Mouse (Mus musculus) kidney, postnatal 10 days (tissue): ENCODE data around the gene Rapgef6.
A peak's percentile ranks its signal among the peaks of the same experiment; 100 is the strongest.

ENCODE experiments used
- DNase-seq: peaks from one replicate; pipeline ENCODE4 v3.0.0; 2021; ENCODE audit warnings: mixed read lengths

Rapgef6 gene

DNA sequence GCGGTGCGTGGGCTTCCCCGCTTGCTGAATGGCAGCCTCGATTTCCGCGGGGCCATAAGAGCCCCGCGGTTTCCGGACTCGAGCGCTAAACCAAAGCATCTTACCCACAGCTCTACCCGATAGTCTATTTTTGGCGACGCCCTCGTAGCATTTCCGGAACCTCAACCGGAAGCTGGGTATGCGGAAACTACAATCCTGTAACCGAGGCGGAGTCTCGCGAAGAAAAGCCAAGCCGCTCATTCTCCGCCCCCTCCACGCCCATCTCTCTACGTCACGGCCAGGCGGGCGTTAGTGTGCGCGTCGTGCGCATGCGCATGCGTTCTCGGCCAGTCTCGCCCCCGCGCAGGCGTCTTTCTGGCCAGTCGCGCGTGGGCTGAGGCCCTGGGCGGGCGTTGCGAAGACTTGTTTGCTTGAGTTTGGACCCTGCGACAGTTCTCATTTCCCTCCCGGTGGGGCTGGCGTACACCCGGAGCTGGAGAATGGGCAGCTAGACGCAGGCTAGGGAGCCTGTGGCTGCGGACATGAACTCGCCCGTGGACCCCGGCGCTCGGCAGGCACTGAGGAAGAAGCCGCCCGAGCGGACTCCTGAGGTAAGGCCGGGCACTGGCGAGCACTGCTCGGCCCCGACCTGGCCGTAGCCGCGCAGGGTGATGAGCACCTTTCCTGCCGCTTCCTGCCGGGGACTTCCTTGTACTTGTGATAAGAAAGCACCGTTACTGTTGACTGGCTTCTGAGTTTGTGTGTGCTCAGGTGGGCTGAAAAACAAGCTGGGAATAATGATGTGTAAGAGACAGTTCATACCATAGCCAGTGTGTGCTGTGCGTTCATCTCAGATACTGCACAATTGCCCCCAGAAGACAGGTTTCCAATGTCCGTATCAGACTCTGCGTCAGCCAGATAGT lies at the start of gene Rapgef6:
Gene Rapgef6 (plus strand): TSS at position 319 of the 902 bp plus-strand sequence.
- peak; percentile 99 for DNase-seq

DNA sequence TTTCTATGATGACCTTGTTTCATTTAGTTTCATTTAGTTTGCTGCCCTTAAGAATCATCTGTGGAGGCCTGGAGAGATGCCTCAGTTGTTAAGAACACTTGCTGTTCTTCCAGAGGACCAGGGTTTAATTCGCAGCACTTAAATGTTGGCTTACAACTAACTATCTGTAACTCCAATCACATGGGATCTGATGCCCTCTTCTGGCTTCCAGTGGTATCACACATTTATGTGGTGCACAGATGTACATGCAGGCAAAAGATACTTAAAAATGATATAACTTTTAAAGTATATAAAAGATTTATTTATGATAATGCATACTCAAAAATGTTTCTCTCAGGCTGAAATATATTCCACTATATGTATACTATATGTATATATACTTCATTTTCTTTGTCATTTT lies 44.2 kb upstream of the Rapgef6 start:
- no peak for DNase-seq

DNA sequence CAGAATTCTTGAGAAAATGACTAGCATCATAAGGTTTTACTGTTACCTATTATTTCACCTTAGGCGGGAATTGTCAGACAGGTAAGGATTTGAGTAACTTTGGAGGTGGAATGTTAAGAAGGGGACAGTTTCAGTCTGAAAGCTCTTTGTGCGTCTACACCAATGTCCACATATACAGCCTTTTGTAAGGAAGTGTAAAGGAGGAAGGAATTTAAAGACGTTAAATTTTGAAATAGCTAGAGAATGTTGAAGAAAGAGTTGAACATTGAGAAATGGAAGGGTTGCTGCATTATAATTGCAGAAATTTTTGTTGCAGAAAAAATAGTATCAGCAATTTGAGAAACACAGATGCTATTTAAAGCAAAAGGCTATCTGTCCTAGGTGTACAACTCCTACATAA lies 36.6 kb upstream of the Rapgef6 start:
- no peak for DNase-seq

DNA sequence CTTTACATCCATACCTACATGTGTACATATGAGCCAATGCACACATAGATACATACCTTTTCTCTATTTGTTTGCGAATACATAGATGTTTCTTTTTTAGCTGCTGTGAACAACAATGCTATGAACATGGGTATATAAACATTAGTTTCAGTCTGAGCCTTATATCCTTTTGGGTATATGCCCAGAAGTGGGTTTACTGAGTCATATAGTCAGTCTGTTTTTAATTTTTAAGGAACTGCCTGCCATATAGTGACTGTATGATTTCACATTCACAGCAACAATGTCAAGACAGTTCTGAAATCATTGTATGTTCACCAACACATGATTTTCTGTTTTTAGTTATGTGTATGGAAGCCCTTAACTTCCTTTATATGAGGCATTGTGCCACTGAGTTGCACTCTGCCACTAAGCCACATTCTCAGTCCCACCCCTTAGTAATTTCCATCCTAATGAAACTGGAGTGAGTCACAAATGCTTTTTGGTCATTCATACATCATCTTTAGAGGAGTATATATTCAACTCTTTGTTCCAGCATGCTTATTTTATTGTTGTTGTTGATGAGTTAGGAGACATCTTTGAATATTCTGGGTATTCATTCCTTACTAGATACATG lies 30.6 kb upstream of the Rapgef6 start:
- DNase-seq: no peak

DNA sequence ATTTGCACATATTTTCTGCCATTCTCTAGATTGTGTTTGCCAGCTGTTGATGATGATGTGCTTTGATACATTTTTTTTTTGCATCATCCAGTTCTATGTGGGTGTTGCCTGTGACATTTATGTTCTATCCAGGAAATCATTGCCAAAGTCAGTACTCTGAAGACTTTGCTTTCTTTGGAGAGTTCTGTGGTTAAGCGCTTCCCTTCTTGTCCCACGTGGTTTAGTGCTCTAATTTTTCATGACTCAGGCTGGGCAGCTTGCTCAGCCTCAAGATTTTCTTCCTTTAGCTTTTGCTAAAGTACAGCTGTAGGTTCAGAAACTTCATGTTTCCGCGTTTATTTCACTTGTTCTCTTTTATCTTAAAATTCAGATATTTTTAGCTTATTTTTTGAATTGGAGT lies 30.1 kb upstream of the Rapgef6 start:
- no peak for DNase-seq

DNA sequence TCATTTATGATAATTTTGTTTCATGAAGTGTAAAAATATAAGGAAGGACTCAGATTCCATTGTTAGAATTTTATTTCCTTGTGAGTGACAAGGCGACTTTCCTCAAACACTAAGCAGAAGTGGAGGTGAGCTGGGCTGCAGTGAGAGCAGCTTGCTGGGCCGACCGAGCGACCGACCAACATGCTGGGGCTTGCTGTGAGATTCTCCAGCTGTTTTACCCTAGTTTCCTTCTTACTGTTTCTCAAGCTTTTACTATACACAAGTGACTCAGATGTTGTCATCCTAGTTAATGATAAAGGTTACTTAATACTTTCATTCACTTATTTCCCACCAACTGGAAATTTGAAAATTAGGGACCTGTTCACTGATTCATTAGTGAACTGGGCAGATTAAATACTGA lies 22.8 kb upstream of the Rapgef6 start:
- no peak for DNase-seq

DNA sequence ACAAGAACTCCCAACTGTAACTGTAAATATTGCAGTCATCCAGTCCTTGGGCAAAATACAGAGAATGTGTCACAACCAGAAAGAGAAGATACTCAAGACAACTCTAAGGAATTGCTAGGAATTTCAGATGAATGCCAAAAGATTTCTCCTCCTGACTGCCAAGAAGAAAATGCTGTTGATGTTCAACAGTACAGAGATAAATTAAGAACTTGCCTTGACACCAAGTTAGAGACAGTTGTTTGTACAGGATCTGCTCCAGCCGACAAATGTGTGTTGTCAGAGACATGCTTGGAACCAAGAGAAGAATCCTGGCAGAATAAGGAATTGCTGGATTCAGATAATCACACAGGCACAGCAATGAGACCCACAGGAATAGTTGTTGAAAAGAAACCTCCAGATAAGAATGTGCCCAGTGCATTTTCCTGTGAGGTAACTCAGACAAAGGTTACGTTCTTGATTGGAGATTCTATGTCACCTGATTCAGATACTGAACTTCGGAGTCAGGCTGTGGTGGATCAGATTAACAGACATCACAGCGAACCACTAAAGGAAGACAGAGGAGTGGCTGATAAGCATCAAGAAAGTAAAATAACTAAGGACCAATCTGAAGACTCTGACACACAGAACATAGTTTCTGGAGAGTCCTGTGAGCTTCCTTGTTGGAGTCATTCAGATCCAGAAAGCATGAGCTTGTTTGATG lies 20.0 kb upstream of the Rapgef6 start:
- DNase-seq: peak; percentile 48

DNA sequence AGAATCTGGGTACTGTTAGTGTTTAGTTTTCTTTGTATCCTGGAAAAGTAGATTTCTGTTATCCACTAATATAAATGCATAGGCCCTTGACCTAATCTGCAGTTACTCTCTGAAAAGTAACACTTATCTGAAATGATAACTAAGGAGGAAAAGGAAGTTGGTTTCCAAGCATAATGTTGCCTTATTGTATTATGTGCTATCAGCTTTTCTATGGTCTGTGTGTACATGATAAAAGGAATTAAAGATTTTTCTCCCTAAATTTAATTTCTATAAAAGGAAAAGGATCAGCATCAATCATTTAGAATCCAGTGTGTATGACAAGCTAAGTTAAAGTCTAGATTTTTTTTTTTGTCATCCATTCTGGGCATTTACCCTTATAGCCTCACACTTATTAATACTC lies 9.1 kb upstream of the Rapgef6 start:
- DNase-seq: no peak

DNA sequence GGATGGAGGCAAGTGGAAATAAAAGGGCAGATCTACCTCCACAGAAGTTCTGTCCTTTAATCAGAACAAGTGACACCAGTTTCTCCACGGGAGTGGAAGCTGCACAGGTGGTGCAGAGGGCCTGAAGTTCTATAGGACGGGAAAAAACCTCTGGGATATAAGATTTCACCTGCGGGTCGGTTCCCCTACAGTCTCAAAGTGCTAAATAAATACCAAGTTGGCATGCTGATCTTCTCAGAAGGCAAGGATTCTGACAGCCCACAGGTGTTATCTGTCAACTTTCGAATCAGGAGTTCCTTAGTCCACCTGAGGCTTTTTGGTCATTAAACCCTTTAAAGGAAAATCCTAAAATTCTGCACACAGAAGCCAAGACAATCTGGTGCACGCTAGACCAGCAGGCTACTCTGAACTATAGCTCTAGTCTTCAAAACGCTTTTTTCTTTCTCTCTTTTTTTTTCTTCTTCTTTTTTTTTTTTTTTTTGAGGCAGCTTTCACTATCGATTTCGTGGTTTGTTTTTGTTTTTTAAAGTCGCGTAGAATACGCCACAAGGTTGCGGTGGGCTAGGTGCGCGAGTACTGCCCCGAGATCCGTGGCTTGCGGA lies 619 bp upstream of the Rapgef6 start:
- no peak for DNase-seq

DNA sequence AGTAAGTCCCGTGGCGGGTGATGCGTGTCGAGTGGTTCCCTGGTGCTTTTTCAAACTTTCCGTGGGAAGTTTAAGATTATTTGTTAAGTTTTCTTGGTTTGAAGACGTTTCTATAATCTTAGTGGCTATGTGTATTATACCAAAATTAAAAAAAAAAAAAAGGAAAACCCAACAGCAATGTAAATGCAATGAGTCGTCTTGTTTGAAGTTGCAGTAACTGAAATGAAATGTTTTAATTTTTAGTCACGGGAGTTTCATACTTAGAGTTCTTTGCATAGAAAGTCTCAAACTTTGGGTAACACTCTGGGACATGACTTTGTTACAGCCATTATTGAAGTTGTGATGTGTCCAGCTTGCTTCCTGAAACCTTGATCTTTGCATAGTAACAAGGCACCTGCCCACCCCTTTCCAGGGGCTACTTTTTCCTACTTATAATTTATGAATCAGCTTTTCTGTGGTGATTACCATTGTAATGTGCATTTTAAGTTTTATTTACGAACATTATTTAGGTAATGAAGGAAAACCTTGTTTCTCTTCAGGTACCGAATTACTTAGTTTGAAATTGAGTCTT lies 869 bp downstream of the Rapgef6 start:
- no peak for DNase-seq

DNA sequence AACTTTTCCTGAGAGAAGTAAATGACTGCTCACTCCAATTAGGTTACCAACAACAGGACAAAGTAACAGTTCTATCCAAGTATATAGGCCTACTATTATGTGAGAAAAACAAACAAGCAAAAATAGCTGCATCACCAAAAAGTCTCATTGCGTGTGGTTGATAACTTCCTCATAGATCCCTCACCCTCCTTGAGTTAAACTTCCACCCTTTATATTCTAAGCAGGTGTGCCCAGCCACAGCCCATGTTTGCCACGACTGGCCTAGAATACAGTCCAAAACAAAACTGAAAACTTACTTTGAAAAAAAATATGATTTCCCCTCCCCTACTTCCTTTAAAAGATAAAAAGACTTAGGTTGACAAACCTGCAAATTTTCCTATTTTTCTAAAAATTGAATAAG lies 5.4 kb downstream of the Rapgef6 start:
- DNase-seq: no peak

DNA sequence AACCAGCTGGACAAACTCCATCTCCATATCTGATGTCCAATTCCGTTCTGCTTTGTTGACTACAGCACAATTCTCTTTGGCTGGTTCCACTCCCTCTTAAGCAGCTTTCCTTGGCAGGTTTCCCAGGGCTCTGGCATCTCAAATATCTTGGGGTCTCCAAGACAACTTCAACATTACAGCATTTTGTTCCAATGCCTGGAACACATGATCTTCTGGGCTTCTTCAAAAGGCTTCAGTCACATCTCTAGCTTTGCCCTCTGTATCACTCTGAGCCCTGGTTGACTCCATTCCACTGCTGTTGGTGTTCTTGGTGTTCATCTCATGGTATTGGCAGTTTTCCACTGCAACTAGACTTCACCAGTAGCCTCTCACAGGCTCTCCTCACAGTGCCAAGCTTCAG lies 7.7 kb downstream of the Rapgef6 start:
- peak; percentile 86 for DNase-seq

DNA sequence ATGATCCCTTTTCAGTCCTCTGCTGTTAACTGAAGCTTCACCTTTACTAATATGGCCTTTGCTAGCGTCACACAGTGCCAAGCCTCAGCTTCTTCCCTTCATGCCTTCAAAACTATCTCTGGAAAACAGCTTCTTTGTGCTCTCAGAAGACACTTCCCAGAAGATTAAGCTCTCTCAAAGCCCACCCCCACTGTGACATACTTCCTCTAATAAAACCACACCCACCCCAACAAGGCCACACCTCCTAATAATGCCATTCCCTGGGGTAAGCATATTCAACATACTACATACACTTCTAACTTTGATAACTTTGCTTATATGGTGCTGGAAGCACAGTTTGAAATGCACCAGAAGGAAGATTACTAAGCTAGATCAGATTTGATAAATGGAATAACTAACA lies 8.3 kb downstream of the Rapgef6 start:
- no peak for DNase-seq

DNA sequence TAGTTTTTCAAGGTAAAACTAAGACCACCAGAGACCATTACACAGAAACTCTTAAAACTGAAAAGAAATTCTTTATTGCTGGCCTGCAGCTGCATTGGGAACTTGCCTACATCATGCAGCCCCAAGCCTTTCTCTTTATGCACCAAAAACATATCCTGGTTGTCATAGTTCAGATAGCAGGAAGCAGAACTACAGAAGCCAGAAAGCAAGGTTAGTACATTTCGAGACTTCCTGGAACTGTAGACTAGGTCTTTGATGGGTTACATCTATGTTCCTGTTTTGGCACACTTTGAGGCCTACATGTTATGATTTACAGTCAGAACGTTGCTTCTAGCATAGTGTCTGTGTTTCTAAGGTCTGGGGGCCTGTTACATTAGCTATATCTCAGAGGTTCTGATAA lies 11.2 kb downstream of the Rapgef6 start:
- DNase-seq: no peak

DNA sequence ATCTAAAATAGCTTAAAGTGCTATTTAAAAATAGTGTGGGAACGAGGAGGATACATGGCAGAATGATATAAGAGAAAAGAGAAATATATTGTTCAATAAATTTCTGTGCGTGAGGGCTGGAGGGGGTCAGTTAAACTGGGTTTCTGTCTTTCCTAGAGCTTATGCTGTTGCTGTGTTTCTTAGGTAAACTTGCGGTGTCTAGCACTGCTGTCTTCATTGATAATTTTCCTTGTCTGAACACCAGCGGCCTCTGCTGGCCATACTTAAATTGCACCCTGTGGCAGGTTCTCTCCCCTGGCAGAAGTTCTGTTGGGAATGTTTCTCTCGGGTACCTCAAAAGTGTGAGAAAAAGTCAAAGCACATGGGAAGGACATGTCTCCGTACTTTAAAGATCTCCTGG lies 12.2 kb downstream of the Rapgef6 start:
- peak; percentile 84 for DNase-seq

DNA sequence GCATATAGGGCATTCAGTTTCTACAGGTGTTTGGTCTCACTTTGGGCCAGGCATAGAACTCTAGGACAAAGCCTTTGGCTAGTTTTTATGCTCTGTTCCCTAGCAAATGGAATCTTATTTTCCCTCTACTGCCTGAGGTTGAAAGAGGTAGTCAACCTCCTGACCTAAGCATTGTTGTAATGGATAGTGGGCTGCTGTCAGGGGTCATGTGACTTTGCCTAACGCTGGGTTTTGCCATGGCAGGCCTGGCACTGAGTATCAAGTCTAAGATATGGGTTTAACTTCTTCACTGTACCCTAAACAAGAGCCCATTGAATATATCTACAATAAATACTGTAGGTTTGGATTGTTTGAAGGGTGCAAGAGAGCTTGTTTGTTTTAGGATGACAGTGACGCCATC lies 16.4 kb downstream of the Rapgef6 start:
- DNase-seq: no peak

DNA sequence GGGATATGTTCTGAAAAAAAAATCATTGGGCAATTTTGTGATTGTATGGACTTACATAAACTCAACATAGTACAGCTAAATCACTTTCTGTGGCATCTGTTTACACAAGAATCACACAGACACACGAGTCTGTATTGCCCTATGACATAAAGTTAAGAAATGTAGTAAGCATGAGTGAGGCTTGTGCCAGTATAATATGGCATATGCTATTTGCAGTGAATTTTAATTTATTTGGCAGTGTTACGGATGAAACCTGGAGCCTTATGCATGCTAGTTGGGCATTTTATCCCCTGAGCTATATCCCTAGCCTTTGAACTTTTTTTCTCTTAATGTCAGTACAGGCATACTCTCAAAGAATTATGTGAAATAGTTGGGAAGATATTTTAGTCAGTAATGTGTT lies 16.8 kb downstream of the Rapgef6 start:
- DNase-seq: no peak

DNA sequence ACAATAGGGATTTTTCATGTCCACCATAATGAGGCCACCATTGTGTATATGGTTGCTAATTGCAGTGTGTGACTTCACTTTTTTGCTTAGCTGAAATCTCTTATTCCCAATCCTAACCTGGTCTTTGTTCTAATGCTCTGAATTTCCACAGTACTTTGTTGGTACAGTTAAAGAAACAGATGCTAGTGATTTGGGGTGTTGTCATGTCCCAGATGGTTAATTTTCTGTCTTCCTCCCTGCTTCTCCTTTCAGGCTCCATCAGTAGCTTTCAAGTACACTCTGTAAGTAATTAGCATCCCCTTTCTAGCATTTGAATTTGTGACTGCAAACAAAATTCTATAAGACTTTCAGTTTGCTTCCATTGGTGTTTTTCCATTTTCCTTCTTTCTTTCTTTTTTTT lies 17.7 kb downstream of the Rapgef6 start:
- no peak for DNase-seq

DNA sequence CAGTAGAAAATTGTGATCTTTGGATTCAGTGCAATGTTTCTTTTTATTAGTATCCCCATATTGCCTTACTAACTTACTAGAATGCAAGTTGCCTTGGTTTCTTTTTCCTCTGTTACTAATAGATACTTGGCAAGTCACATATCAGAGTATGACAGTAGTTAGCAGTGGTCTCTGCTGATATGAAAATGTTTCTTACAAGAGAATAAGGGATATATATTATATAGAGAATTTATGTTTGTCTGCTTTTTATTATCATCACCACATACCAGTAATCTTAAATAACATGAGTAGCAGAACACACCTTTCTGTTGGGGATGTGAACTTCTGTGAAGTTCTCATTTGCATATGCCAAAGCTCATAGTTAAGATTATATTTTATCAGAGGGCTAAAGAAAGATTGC lies 19.8 kb downstream of the Rapgef6 start:
- no peak for DNase-seq

DNA sequence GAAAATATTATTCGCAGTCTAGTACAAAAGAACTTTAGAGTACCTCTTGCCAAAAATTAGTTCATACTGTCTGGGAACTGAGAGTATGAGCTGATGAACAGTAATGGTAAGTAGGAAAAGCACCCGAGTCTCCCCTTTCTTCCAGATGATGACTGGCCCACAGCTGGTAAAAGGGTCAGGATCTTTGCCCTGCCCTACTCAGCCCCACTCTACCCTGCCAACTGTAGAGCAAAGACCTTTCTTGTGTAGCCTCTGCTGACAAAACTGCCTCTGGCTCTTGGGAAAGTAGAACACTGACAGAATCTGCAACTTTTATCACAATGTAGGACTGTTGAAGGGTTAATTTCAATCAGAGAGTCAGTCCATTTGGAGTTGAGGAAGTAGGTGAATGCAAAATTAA lies 32.3 kb downstream of the Rapgef6 start:
- no peak for DNase-seq

DNA sequence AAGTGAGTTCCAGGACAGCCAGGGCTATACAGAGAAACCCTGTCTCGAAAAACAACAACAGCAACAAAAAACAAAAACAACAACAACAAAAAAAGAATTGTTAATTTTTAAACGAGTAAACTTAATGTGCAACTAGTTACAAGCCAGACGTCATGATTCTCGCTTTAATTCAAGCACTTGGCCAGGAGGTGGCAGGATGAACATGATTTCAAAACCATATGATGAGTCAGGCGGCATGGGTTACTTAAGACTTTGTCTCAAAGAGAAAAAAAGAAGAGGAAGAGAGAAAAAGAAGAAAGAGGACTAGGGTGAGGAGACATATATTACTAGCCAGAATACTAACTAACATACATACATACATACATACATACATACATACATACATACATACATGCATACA lies 40.1 kb downstream of the Rapgef6 start:
- DNase-seq: peak; percentile 19

DNA sequence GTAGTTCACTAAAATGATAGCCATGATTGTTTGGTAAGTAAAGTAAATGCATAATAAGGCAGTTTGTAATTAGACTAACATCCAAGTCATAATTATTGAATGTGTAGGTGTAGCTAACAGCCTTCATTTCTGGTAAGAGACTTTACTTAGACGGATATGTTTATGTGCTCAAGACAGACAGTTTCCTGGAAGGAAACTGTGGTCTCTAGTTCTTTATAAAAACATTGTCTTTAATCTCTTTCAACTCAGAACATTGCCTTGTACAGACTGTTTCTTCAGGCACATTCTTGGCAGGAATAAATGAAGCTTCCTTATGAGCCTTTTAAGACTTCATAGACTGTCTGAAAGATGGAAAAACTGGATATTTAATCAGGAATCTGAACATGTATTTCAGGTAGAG lies 45.3 kb downstream of the Rapgef6 start:
- no peak for DNase-seq

DNA sequence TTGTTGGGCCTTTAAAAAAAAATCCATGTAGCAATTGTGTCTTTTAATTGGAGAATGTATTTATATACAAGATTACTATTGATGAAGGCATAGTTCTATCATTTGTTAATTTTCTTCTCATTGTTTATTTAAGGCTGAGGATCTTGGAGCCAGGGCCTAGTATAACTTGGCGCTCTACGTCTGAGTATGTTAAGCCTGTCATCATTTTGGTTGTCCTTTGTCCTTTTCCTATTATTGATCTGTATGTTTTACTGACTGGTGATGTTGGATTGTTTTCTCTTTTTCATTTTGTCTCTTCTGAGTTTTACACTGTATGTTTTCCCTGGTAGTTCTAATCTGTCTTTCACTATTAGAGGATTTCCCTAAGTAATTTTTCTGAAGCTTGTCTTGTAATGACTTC lies 52.1 kb downstream of the Rapgef6 start:
- no peak for DNase-seq
